Mouse (Mus musculus): Measurements from ENCODE around the gene Olfr544. TPM values are rescaled to one million over a fixed set of nuclear protein-coding genes. Genes with fewer than 3 reads are reported as not detected.

Olfr544 gene
- total RNA-seq, 1 experiment, result not detected

DNA sequence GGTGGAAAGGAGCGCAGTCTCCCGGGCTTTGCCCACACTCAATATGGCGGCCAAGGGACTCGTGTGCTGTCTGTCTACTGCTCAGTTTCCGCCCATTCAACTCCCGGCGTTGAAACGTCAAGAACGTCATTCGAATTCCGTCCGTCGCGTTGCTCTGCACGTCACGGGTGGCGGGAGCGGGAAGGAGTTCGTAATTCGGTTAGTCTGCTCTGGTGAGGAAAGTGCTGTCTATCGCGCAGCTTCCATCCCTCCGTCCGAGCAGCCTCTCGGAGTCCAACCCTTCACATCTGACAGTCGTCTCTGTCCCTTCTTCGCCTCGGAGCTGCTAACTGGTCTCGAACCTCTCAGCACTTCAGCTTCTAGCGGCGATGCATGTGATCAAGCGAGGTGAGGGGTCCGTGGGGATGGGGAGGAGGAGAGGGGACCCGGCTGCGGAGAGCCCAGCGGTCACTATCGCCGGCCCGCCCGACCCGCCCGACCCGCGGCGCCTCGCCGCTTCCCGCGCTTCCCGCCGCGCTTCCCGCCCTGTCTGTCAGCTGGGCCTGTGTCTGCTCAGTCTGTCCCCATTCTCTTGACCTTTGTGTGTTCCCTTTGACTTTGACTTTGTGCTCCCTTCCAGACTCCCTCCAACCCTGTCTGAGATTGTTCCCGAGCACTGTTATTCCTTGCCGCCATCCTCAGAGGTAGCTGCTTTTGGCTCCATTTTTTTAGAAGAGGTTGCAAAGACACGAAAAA, 46.3 kb downstream of the Olfr544 start, which contains the start of gene Rrm1:
Gene Rrm1, plus strand, starts transcription at position 39 of the 735 bp plus-strand sequence.
- Histone ChIP-seq H3K36me3 (ENCODE audit: control insufficient read depth, insufficient read depth, low read length, poor library complexity, severe bottlenecking) (peaks cover 10% of the 10 kb centered on the region), H3K4me3 (ENCODE audit: insufficient read depth in 1 of 2, low read depth in 1 of 2, low read length in 2 of 2, poor library complexity in 1 of 2, severe bottlenecking in 1 of 2) (peak within 1 kb of the TSS; percentile 69 to 97), H3K27ac (ENCODE audit: insufficient read depth, low read depth, low read length, poor library complexity, severe bottlenecking) (peak within 1 kb of the TSS; percentile 91), H3K9me3 (ENCODE audit: control insufficient read depth, insufficient read depth, low read depth, low read length) (no peaks in the 10 kb centered on the region), H3K4me1 (ENCODE audit: control insufficient read depth in 2 of 2, insufficient read depth in 2 of 2, low read length in 2 of 2, poor library complexity in 1 of 2) (peaks cover 2% of the 10 kb centered on the region in 2 experiments; a peak in 1 of 4 replicates), H3K9ac (ENCODE audit: insufficient read depth, low read depth, low read length, poor library complexity, severe bottlenecking) (peak within 1 kb of the TSS; percentile 99)
- DNase-seq (ENCODE audit: low read depth, low spot score), result peak; percentile 98
- TF ChIP-seq MAFK (IDR thresholded peaks at IDR 0.05; ENCODE audit: insufficient read depth, low read depth, low read length) (no peak), HCFC1 (IDR thresholded peaks at IDR 0.05; ENCODE audit: borderline replicate concordance, insufficient read depth, low read length) (peak; percentile 89)
- in situ Hi-C loops (cut with MboI; ENCODE audit: low sequenced_read_pairs in 2 of 2, unreplicated experiment in 2 of 2), result no loop called here

DNA sequence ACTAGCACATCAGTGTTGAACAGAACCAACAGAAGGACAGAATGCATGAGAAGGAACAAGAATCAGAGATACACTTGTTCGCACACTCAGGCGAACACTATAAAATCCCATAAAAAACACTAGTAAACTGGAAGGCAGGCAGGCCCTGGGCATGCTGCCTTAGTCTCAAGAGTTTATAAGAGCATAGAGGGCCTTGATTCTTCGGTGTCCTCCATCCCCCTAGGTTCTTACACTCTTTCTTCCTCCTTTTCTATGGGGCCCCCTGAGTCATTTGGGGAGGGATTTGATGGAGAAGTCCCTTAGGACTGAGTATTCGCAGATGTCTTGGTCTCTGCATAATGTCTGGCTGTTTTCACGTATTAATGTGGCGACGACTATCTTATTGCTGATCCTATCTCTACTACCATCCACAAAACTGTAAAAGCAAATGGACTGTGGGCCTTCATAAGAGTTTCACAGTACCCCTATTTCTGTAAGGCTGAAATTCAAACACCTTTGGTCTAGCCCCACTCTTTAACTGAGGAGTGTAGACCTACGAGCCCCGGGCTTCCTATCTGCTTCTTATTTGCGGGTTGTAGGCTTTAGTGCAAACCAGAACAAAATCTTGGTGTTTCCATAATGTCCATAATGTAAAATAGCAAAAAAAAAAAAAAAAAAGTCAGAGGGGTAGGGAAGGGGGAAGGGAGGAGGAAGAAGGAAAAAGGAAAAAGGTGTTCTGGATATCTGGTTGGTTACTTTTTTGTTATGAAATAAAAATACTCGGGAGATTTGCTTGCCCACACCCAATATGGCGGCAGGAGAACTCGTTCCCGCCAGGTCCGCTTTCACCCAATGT, 47.1 kb downstream of the Olfr544 start:
- H3K9ac ChIP-seq (ENCODE audit: insufficient read depth, low read depth, low read length, poor library complexity, severe bottlenecking), result peak overlapping the region; percentile 20; the same call in 1 of the 2 replicates
- H3K4me3 ChIP-seq (ENCODE audit: insufficient read depth in 1 of 2, low read depth in 1 of 2, low read length in 2 of 2, poor library complexity in 1 of 2, severe bottlenecking in 1 of 2), result peak overlapping the region in 1 of 2 experiments; percentile 69; a peak in 2 of 4 replicates
- in situ Hi-C loops (cut with MboI; ENCODE audit: low sequenced_read_pairs in 2 of 2, unreplicated experiment in 2 of 2), result no loop called here
- no peak overlapping the region for H3K27ac ChIP-seq (ENCODE audit: insufficient read depth, low read depth, low read length, poor library complexity, severe bottlenecking)
- H3K9me3 ChIP-seq (ENCODE audit: control insufficient read depth, insufficient read depth, low read depth, low read length), result no peaks in the 10 kb centered on the region
- no peak for DNase-seq (ENCODE audit: low read depth, low spot score)
- TF ChIP-seq CHD2 (IDR thresholded peaks at IDR 0.05; ENCODE audit: low read depth, low read length) (no peak), MAFK (IDR thresholded peaks at IDR 0.05; ENCODE audit: insufficient read depth, low read depth, low read length) (no peak), ZC3H11A (IDR thresholded peaks at IDR 0.05; ENCODE audit: borderline replicate concordance, low read depth, low read length) (no peak), HCFC1 (IDR thresholded peaks at IDR 0.05; ENCODE audit: borderline replicate concordance, insufficient read depth, low read length) (no peak), ZNF384 (IDR thresholded peaks at IDR 0.05; ENCODE audit: low read depth, low read length) (peak; percentile 63; the same call in 1 of the 2 replicates)
- H3K4me1 ChIP-seq (ENCODE audit: control insufficient read depth in 2 of 2, insufficient read depth in 2 of 2, low read length in 2 of 2, poor library complexity in 1 of 2), result peaks cover 2% of the 10 kb centered on the region in 2 experiments; a peak in 1 of 4 replicates
- peaks cover 7% of the 10 kb centered on the region for H3K36me3 ChIP-seq (ENCODE audit: control insufficient read depth, insufficient read depth, low read length, poor library complexity, severe bottlenecking)

DNA sequence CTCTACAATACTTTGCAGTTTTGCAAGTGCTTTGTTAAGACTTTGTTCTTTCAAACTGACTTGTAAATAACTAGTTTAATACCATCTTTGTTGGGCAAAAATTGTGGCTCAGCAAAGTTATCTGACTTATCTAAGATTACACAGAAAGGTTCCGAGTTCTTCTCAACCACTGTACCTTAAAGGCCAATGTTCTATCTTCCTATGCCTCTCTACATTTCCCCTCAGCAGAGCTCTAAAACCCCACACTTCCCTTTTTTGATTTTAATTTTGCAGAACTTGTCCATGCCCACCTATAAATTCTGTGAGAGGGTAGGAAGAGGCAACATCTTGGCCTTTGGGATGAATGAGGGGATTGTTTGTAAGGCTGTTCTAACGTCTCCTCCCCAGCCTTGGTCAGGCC, 53.8 kb downstream of the Olfr544 start:
- no peaks in the 10 kb centered on the region for H3K9me3 ChIP-seq (ENCODE audit: control insufficient read depth, insufficient read depth, low read depth, low read length)
- no peaks in the 10 kb centered on the region for H3K4me1 ChIP-seq (ENCODE audit: control insufficient read depth in 2 of 2, insufficient read depth in 2 of 2, low read length in 2 of 2, poor library complexity in 1 of 2)
- in situ Hi-C loops (cut with MboI; ENCODE audit: low sequenced_read_pairs in 2 of 2, unreplicated experiment in 2 of 2), result no loop called here
- no peak for TF ChIP-seq CHD2 (IDR thresholded peaks at IDR 0.05; ENCODE audit: low read depth, low read length)
- H3K36me3 ChIP-seq (ENCODE audit: control insufficient read depth, insufficient read depth, low read length, poor library complexity, severe bottlenecking), result peaks cover 4% of the 10 kb centered on the region; the same call in 1 of the 2 replicates
- DNase-seq (ENCODE audit: low read depth, low spot score), result no peak
- H3K27ac ChIP-seq (ENCODE audit: insufficient read depth, low read depth, low read length, poor library complexity, severe bottlenecking), result no peak overlapping the region
- no peak overlapping the region for H3K4me3 ChIP-seq (ENCODE audit: insufficient read depth in 1 of 2, low read depth in 1 of 2, low read length in 2 of 2, poor library complexity in 1 of 2, severe bottlenecking in 1 of 2)
- no peak overlapping the region for H3K9ac ChIP-seq (ENCODE audit: insufficient read depth, low read depth, low read length, poor library complexity, severe bottlenecking)

Other genes with a start within 250 kb of the Olfr544 start
- 3.8 and 4.3 TPM in 2 replicates for gene Rhog, start 232.3 kb downstream of the Olfr544 start, total RNA-seq (2012; rRNA removed)
- gene Stim1, start 220.5 kb downstream of the Olfr544 start, total RNA-seq (2012; rRNA removed), result 22.4 and 31.3 TPM in 2 replicates
- gene Rrm1, start 46.6 kb downstream of the Olfr544 start, total RNA-seq (2012; rRNA removed), result 92.8 and 109 TPM in 2 replicates
- 0.22 and 0.63 TPM in 2 replicates for gene Olfr543, start 6.6 kb downstream of the Olfr544 start, total RNA-seq (2012; rRNA removed)
- gene Olfr545, start 11.3 kb upstream of the Olfr544 start, total RNA-seq (2012; rRNA removed), result not detected in 2 replicates
- not detected in 2 replicates for gene Olfr547, start 46.4 kb upstream of the Olfr544 start, total RNA-seq (2012; rRNA removed)
- not detected in 2 replicates for gene Olfr548-ps1, start 52.6 kb upstream of the Olfr544 start, total RNA-seq (2012; rRNA removed)
- not detected in 2 replicates for gene Olfr549, start 61.6 kb upstream of the Olfr544 start, total RNA-seq (2012; rRNA removed)
- 6.2 and 7.5 TPM in 2 replicates for gene Trim21, start 77.2 kb upstream of the Olfr544 start, total RNA-seq (2012; rRNA removed)
- not detected in 2 replicates for gene Olfr550, start 83.1 kb upstream of the Olfr544 start, total RNA-seq (2012; rRNA removed)
- not detected in 2 replicates for gene Olfr551, start 103.6 kb upstream of the Olfr544 start, total RNA-seq (2012; rRNA removed)
- gene Olfr552, start 109.5 kb upstream of the Olfr544 start, total RNA-seq (2012; rRNA removed), result not detected in 2 replicates
- not detected in 2 replicates for gene Olfr553, start 129.9 kb upstream of the Olfr544 start, total RNA-seq (2012; rRNA removed)
- gene Olfr554, start 150.1 kb upstream of the Olfr544 start, total RNA-seq (2012; rRNA removed), result not detected in 2 replicates
- gene Olfr555, start 170.5 kb upstream of the Olfr544 start, total RNA-seq (2012; rRNA removed), result not detected in 2 replicates
- not detected in 2 replicates for gene Olfr556, start 176.6 kb upstream of the Olfr544 start, total RNA-seq (2012; rRNA removed)
- 3.1 and 3.9 TPM in 2 replicates for gene Trim68, start 199.0 kb upstream of the Olfr544 start, total RNA-seq (2012; rRNA removed)
- not detected in 2 replicates for gene Olfr557, start 207.6 kb upstream of the Olfr544 start, total RNA-seq (2012; rRNA removed)
- gene Olfr558, start 213.9 kb upstream of the Olfr544 start, total RNA-seq (2012; rRNA removed), result not detected in 2 replicates
- gene Olfr33, start 230.8 kb upstream of the Olfr544 start, total RNA-seq (2012; rRNA removed), result not detected in 2 replicates
- gene Olfr559, start 239.2 kb upstream of the Olfr544 start, total RNA-seq (2012; rRNA removed), result not detected in 2 replicates

Measured in ES-E14 (cell line).